Mouse (Mus musculus) CD8-positive naive resting alpha-beta T cell, adult 2 months (primary cell): Measurements from ENCODE around the gene Adamts4.
"Not testable (repeated sequence)": the region's sequence is repeated elsewhere in the genome, so short reads cannot be mapped to it uniquely, and the experiment has no call there.

ENCODE experiments used
- DNase-seq, 2 experiments: peaks; one replicate each; pipeline ENCODE4 v3.0.0; 2022; ENCODE audit warnings: low read depth in 2 of 2, low spot score in 2 of 2

The Adamts4 gene

GRCm38 (mm10) chr1:171306157-171306556, 55.9 kb downstream of the Adamts4 start:
- DNase-seq: not testable (repeated sequence)

GRCm38 (mm10) chr1:171309321-171309720, 59.1 kb downstream of the Adamts4 start:
- DNase-seq: no peak
